Mouse (Mus musculus): ENCODE measurements around the gene Cidec.

Cidec gene

DNA sequence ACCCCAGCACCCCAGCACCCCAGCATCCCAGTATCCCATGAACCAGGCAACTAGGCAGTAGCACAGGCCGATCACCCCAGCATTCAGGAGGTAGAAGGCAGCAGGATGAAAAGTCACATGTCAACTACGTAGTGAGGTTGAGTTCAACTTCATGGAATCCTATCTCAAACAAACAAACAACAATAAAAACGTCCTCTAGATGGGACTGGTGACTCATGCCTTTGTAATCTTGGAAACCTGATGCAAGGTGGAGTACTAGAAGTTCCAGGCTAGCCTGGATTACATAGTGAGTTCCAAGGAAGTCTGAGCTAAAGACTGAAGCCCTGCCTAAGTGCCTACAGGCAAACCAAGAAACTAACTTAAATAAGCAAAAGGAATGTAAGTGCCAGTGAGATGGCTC lies 4.7 kb downstream of the Cidec start:
- H3K9me3 ChIP-seq (ENCODE audit: low read length), result no peaks in the 10 kb centered on the region
- H3K4me3 ChIP-seq (replicated peaks; ENCODE audit: low read length), result no peak overlapping the region
- H3K36me3 ChIP-seq (ENCODE audit: insufficient read depth, low read length), result no peaks in the 10 kb centered on the region
- TF ChIP-seq NANOG (IDR thresholded peaks at IDR 0.05; ENCODE audit: borderline replicate concordance, low read length), result no peak
- no peak for TF ChIP-seq CTCF (conservative IDR thresholded peaks at IDR 0.05; ENCODE audit: low read length)
- no peak for TF ChIP-seq POU5F1 (IDR thresholded peaks at IDR 0.05; ENCODE audit: borderline replicate concordance, low read length)
- H3K27me3 ChIP-seq (ENCODE audit: insufficient read depth, low read length), result peaks cover 24% of the 10 kb centered on the region
- peaks cover 21% of the 10 kb centered on the region for H3K4me1 ChIP-seq (replicated peaks; ENCODE audit: low read depth, low read length)

DNA sequence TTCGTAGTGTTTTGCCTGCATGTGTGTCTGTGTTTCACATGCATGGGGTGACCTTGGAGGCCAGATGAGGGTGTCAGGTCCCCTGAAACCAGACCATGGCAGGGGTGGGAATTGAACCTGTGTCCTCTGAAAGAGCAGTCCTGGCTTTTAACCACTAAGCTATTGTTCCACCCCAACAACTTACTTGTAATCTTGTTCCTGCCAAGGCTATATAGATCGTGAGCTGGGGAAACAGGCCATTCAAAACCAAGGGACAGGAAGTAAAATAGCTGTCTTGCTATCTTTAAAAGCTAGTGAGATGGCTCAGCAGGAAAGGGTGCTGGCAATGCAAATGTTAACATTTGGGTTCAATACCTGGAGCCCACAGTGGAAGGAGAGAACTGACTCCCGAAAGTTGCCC lies 5.6 kb downstream of the Cidec start:
- Histone ChIP-seq H3K9me3 (ENCODE audit: low read length) (no peaks in the 10 kb centered on the region), H3K4me1 (replicated peaks; ENCODE audit: low read depth, low read length) (peaks cover 21% of the 10 kb centered on the region), H3K4me3 (replicated peaks; ENCODE audit: low read length) (no peak overlapping the region), H3K27me3 (ENCODE audit: insufficient read depth, low read length) (peaks cover 19% of the 10 kb centered on the region), H3K36me3 (ENCODE audit: insufficient read depth, low read length) (no peaks in the 10 kb centered on the region)
- no peak for TF ChIP-seq NANOG (IDR thresholded peaks at IDR 0.05; ENCODE audit: borderline replicate concordance, low read length)

DNA sequence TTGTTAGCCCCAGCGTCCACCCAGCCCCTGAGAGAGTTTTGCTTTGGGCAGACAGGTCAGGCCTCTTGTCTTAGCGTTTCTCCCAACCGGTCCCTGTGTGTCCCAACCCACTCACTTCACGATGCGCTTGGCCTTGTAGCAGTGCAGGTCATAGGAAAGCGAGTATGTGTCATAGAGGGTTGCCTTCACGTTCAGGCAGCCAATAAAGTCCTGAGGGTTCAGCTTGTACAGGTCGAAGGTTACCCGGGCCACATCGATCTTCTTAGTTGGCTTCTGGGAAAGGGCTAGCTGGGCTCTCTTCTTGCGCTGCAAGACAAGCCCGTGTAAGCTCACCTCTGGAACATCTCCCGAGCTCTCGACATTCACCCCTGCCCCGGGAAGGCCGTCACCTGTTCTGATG lies 7.6 kb downstream of the Cidec start:
- Histone ChIP-seq H3K4me3 (replicated peaks; ENCODE audit: low read length) (no peak overlapping the region), H3K27me3 (ENCODE audit: insufficient read depth, low read length) (peaks cover 14% of the 10 kb centered on the region; the same call in 1 of the 2 replicates), H3K36me3 (ENCODE audit: insufficient read depth, low read length) (no peaks in the 10 kb centered on the region), H3K4me1 (replicated peaks; ENCODE audit: low read depth, low read length) (peaks cover 19% of the 10 kb centered on the region), H3K9me3 (ENCODE audit: low read length) (no peaks in the 10 kb centered on the region)
- TF ChIP-seq CTCF (conservative IDR thresholded peaks at IDR 0.05; ENCODE audit: low read length), result no peak
- TF ChIP-seq POU5F1 (IDR thresholded peaks at IDR 0.05; ENCODE audit: borderline replicate concordance, low read length), result no peak
- TF ChIP-seq NANOG (IDR thresholded peaks at IDR 0.05; ENCODE audit: borderline replicate concordance, low read length), result no peak

DNA sequence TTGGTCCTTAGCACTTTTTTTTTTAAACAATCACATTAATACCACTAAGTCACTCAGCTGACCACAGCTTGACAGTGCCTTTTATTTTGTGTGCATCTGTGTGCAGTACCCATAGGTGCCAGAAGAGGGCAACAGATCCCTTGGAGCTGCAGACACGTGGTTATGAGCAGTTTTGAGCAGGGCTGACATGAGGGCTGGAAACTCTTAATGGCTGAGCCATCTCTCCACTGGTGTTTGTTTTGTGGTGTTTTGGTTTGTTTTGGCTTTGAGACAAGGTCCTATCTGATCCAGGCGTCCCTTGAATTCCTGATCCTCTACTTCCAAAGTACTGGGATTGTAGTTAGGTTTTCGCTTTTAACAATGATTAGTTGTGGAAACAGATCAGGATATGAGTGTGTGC lies 8.2 kb downstream of the Cidec start:
- peak; percentile 97 for TF ChIP-seq CTCF (conservative IDR thresholded peaks at IDR 0.05; ENCODE audit: low read length)
- no peak for TF ChIP-seq POU5F1 (IDR thresholded peaks at IDR 0.05; ENCODE audit: borderline replicate concordance, low read length)
- H3K27me3 ChIP-seq (ENCODE audit: insufficient read depth, low read length), result peaks cover 14% of the 10 kb centered on the region; the same call in 1 of the 2 replicates
- H3K9me3 ChIP-seq (ENCODE audit: low read length), result no peaks in the 10 kb centered on the region
- H3K4me1 ChIP-seq (replicated peaks; ENCODE audit: low read depth, low read length), result peaks cover 16% of the 10 kb centered on the region
- no peaks in the 10 kb centered on the region for H3K36me3 ChIP-seq (ENCODE audit: insufficient read depth, low read length)
- no peak overlapping the region for H3K4me3 ChIP-seq (replicated peaks; ENCODE audit: low read length)

DNA sequence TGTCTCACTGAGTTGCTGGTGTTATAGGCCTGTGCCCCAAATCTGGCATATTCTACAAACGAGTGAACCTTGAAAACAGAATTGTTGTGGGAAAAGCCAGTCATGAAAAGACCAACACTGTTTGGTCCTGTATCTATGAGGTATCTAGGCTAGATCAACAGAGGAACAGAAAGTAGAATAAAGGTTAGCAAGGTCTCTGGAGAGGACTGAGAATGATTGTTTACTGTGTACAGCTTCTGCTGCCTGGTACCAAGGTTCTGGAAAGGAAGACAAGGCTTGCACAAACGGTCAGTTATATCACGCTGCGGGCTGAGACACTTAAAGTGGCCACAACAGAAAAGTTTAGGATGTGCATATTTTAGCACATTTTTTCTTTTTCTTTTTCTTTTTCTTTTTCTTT lies 8.9 kb downstream of the Cidec start:
- TF ChIP-seq NANOG (IDR thresholded peaks at IDR 0.05; ENCODE audit: borderline replicate concordance, low read length) (no peak), CTCF (conservative IDR thresholded peaks at IDR 0.05; ENCODE audit: low read length) (no peak), POU5F1 (IDR thresholded peaks at IDR 0.05; ENCODE audit: borderline replicate concordance, low read length) (no peak)
- Histone ChIP-seq H3K36me3 (ENCODE audit: insufficient read depth, low read length) (no peaks in the 10 kb centered on the region), H3K9me3 (ENCODE audit: low read length) (no peaks in the 10 kb centered on the region), H3K4me3 (replicated peaks; ENCODE audit: low read length) (no peak overlapping the region), H3K27me3 (ENCODE audit: insufficient read depth, low read length) (peaks cover 14% of the 10 kb centered on the region; the same call in 1 of the 2 replicates), H3K4me1 (replicated peaks; ENCODE audit: low read depth, low read length) (peaks cover 12% of the 10 kb centered on the region)

DNA sequence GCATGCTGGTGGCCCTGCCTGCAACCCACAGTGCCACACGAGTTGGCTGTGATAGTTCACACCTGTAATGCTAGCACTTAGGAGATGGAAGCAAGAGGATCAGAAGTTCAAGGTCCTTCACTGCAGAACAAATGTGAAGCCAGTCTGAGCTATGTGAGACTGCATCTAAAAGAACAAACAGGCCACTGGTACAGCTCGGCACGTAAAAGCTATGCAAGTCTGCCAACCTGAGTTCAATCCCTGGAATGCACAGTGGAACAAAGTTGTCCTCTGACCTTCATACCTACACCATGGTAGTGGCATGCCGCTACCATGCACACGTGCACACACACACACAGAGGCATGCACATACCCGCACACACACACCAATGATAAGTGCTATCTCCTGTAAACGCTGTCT lies 11.4 kb downstream of the Cidec start:
- TF ChIP-seq CTCF (conservative IDR thresholded peaks at IDR 0.05; ENCODE audit: low read length) (no peak), POU5F1 (IDR thresholded peaks at IDR 0.05; ENCODE audit: borderline replicate concordance, low read length) (no peak), NANOG (IDR thresholded peaks at IDR 0.05; ENCODE audit: borderline replicate concordance, low read length) (no peak)
- no peaks in the 10 kb centered on the region for H3K9me3 ChIP-seq (ENCODE audit: low read length)
- no peak overlapping the region for H3K4me3 ChIP-seq (replicated peaks; ENCODE audit: low read length)
- peaks cover 12% of the 10 kb centered on the region; the same call in 1 of the 2 replicates for H3K27me3 ChIP-seq (ENCODE audit: insufficient read depth, low read length)
- peaks cover 25% of the 10 kb centered on the region for H3K4me1 ChIP-seq (replicated peaks; ENCODE audit: low read depth, low read length)
- H3K36me3 ChIP-seq (ENCODE audit: insufficient read depth, low read length), result no peaks in the 10 kb centered on the region

DNA sequence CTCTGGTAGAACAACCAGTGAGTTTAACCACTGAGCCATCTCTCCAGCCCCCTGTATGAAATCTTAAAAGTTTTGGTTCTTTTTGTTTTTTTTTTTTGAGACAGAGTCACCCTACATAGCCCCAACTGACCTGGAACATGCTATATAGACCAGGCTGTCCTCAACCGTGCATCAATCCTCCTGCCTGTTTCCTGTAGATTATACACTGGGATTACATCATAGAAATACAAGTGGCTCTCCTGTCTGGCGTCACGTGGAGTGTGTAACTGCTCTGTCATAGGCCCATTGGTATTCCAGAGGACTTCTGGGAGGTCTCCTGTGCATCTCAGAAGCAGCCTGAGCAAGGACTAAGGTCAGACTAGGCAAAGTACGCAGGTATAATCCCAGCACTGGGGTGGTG lies 12.6 kb downstream of the Cidec start:
- no peaks in the 10 kb centered on the region for H3K9me3 ChIP-seq (ENCODE audit: low read length)
- no peak overlapping the region for H3K4me3 ChIP-seq (replicated peaks; ENCODE audit: low read length)
- TF ChIP-seq NANOG (IDR thresholded peaks at IDR 0.05; ENCODE audit: borderline replicate concordance, low read length), result no peak
- TF ChIP-seq CTCF (conservative IDR thresholded peaks at IDR 0.05; ENCODE audit: low read length), result no peak
- no peak for TF ChIP-seq POU5F1 (IDR thresholded peaks at IDR 0.05; ENCODE audit: borderline replicate concordance, low read length)

DNA sequence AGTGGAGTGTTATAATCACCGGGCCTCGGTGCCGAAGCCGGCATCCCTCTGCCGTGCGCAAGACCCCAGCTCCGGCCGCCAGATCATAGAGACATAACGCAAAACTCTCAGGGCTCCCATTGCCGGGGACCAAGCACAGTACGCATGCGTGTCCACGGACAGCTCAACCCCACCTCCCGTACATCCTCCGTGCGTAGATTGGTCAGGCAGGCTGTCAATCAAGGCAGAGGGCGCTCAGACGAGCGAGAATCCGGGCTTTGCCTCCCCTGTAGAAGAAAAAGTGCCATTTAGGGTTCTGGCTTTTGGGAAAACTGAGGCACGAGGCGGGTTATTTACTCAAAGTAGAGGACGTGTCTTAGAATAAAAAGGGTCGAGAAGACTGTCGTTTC lies 16.4 kb downstream of the Cidec start, which contains the start of gene Rpusd3:
Gene Rpusd3 (minus strand): TSS at position 142 of the 389 bp plus-strand sequence.
- Histone ChIP-seq H3K4me1 (replicated peaks; ENCODE audit: low read depth, low read length) (peaks cover 45% of the 10 kb centered on the region), H3K4me3 (replicated peaks; ENCODE audit: low read length) (peak within 1 kb of the TSS; percentile 84), H3K27me3 (ENCODE audit: insufficient read depth, low read length) (no peaks in the 10 kb centered on the region), H3K9me3 (ENCODE audit: low read length) (no peaks in the 10 kb centered on the region), H3K36me3 (ENCODE audit: insufficient read depth, low read length) (peaks cover 35% of the 10 kb centered on the region)
- TF ChIP-seq CTCF (conservative IDR thresholded peaks at IDR 0.05; ENCODE audit: low read length), result no peak
- no peak for TF ChIP-seq POU5F1 (IDR thresholded peaks at IDR 0.05; ENCODE audit: borderline replicate concordance, low read length)
- TF ChIP-seq NANOG (IDR thresholded peaks at IDR 0.05; ENCODE audit: borderline replicate concordance, low read length), result no peak

More for the DNA sequence above, 12.6 kb downstream of the Cidec start:
- Histone ChIP-seq H3K4me1 (replicated peaks; ENCODE audit: low read depth, low read length) (peaks cover 28% of the 10 kb centered on the region), H3K27me3 (ENCODE audit: insufficient read depth, low read length) (peaks cover 5% of the 10 kb centered on the region; the same call in 1 of the 2 replicates), H3K36me3 (ENCODE audit: insufficient read depth, low read length) (no peaks in the 10 kb centered on the region)

DNA sequence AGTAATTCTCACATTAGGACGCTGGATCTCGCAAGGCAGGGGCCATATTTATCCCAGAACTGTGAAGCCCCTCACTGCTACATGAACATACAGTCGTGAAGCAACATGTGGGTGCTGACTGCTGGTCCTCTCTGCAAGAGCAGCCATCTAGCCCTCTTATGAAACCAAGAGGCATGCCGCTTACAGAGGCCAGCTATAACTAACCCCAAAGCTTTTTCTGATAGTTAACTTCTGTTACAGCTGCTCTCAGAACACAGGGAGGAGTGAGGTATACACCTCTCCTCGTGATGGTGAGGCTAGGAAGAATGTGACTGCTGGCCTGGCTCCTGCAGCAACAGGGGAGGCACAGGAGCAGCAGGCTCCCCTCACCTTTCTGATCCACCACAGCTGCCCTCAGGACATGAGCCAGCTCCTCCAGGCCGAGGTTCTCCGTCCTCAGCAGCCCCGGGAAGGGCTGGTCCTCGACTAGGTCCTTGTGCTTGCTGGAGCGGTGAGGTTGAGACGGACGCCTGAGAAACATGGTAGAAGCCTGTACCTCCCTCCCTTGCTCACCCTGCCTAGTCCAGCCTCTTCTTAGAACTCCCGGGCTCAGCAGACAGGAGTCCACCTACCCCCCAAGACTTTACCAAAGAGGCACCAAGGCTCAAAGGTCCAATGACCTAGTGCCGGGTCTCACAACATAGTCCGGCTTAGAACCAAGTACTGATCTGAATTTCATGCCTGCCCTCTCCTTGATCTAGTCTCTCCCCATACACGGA lies 16.9 kb downstream of the Cidec start:
- Histone ChIP-seq H3K9me3 (ENCODE audit: low read length) (no peaks in the 10 kb centered on the region), H3K27me3 (ENCODE audit: insufficient read depth, low read length) (no peaks in the 10 kb centered on the region), H3K4me1 (replicated peaks; ENCODE audit: low read depth, low read length) (peaks cover 51% of the 10 kb centered on the region), H3K36me3 (ENCODE audit: insufficient read depth, low read length) (peaks cover 36% of the 10 kb centered on the region), H3K4me3 (replicated peaks; ENCODE audit: low read length) (peak overlapping the region; percentile 84)
- TF ChIP-seq NANOG (IDR thresholded peaks at IDR 0.05; ENCODE audit: borderline replicate concordance, low read length) (no peak), CTCF (conservative IDR thresholded peaks at IDR 0.05; ENCODE audit: low read length) (no peak), POU5F1 (IDR thresholded peaks at IDR 0.05; ENCODE audit: borderline replicate concordance, low read length) (no peak)
